Mouse (Mus musculus) heart, postnatal 36 days (tissue): ENCODE data around the gene Gba2. TPM values are rescaled to one million over a fixed set of nuclear protein-coding genes. Genes with fewer than 3 reads are reported as not detected.

ENCODE experiments used
- total RNA-seq, 2 experiments: library from RNA; stranded (reverse); gene quantifications; 2 replicates each; pipeline ENCODE4 v1.2.3; 2021

Gba2 gene
- total RNA-seq, 2 experiments from 2014 or later = 14.7 to 15.8 TPM

Other genes starting within 250 kb of the Gba2 start
- 10 to 100 TPM; 45.5 to 46.0 TPM for gene Rusc2, start 196.9 kb downstream of the Gba2 start, total RNA-seq
- gene Fam166b, start 149.7 kb downstream of the Gba2 start, total RNA-seq = not detected
- gene Tesk1, start 136.9 kb downstream of the Gba2 start, total RNA-seq = 10 to 100 TPM; 32.8 to 33.4 TPM
- 1 to 10 TPM in 1 of 2 experiments, under 1 TPM in 1; 0.89 to 1.6 TPM for gene Cd72, start 124.2 kb downstream of the Gba2 start, total RNA-seq
- gene Sit1, start 95.1 kb downstream of the Gba2 start, total RNA-seq = not detected
- gene Ccdc107, start 86.0 kb downstream of the Gba2 start, total RNA-seq = 10 to 100 TPM; 25.3 to 29.8 TPM
- under 1 TPM; 0.39 to 0.62 TPM for gene Arhgef39, start 79.2 kb downstream of the Gba2 start, total RNA-seq
- gene Car9, start 71.9 kb downstream of the Gba2 start, total RNA-seq = under 1 TPM in 1 of 2 experiments, not detected in 1; 0.22 TPM
- gene Tpm2, start 55.1 kb downstream of the Gba2 start, total RNA-seq = 10 to 100 TPM; 29.1 to 29.2 TPM
- 10 to 100 TPM; 40.4 to 47.6 TPM for gene Creb3, start 16.5 kb downstream of the Gba2 start, total RNA-seq
- 100 to 1,000 TPM; 106 to 118 TPM for gene Tln1, start 16.2 kb downstream of the Gba2 start, total RNA-seq
- gene Rgp1, start 158 bp downstream of the Gba2 start, total RNA-seq = 10 to 100 TPM; 30.7 to 36.1 TPM
- gene Msmp, start 5.6 kb upstream of the Gba2 start, total RNA-seq = under 1 TPM; 0.42 to 0.87 TPM
- gene Npr2, start 53.1 kb upstream of the Gba2 start, total RNA-seq = 10 to 100 TPM; 44.2 to 46.5 TPM
- not detected for gene Spag8, start 74.7 kb upstream of the Gba2 start, total RNA-seq
- gene Hint2, start 77.6 kb upstream of the Gba2 start, total RNA-seq = 100 to 1,000 TPM; 131 to 152 TPM
- 10 to 100 TPM; 17.8 to 20.3 TPM for gene Tmem8b, start 90.1 kb upstream of the Gba2 start, total RNA-seq
- under 1 TPM; 0.24 to 0.31 TPM for gene Fam221b, start 90.3 kb upstream of the Gba2 start, total RNA-seq
- gene Olfr70, start 121.9 kb upstream of the Gba2 start, total RNA-seq = not detected
- gene Olfr71, start 131.4 kb upstream of the Gba2 start, total RNA-seq = not detected
- gene Hrct1, start 148.3 kb upstream of the Gba2 start, total RNA-seq = 1 to 10 TPM; 4.2 to 4.7 TPM
- 1 to 10 TPM; 4.3 to 6.4 TPM for gene Spaar, start 151.2 kb upstream of the Gba2 start, total RNA-seq
- not detected for gene Olfr159, start 192.1 kb upstream of the Gba2 start, total RNA-seq
- not detected for gene Olfr156, start 245.0 kb upstream of the Gba2 start, total RNA-seq